Mouse (Mus musculus) mouse embryonic stem cell (cell line): ENCODE results near the gene Myadm.

Source experiments
- in situ Hi-C, 2 experiments: fragments of 300-500 bp; cut with MboI; formaldehyde crosslinking; loops; 1 replicate in 1 of 2; 3 replicates in 1 of 2; pipeline ENCODE4 v1.14.3; 2019 to 2020; ENCODE audit warnings: low sequenced_read_pairs in 2 of 2, low pct_unique_long_range_greater_than_20kb in 1 of 2, mixed read lengths in 1 of 2; ENCODE audit not compliant: unreplicated experiment in 1 of 2

Myadm gene

GRCm38 (mm10) chr7:3306400-3306799 is 17.5 kb downstream of the Myadm start:
- in situ Hi-C loops: no loop called here

DNA sequence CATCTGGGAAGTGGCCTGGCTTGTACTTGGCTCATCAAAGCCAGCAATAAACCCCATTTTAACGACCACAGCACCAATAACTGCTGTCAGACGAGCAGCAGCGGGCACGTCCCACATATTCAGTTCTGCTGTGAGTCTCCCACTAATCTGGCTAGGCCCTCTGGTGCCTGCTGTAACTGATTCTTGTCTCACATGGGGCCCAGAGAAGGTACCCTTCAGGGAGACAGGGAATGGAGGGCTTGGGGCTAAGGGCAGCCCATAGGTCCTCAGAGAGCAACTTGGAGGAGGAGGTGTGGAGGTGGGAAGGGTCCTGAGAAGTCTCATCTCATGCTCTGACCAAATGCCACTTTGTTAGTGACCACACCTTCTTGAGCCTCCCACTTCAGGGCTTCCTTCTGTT is 19.8 kb downstream of the Myadm start:
- in situ Hi-C loops: no loop called here

- in situ Hi-C loops: no loop called here
These were observed 21.4 kb downstream of the Myadm start for GRCm38 (mm10) chr7:3310233-3310632.

- in situ Hi-C loops: no loop called here
These were observed 24.7 kb downstream of the Myadm start for GRCm38 (mm10) chr7:3313571-3313970.

DNA sequence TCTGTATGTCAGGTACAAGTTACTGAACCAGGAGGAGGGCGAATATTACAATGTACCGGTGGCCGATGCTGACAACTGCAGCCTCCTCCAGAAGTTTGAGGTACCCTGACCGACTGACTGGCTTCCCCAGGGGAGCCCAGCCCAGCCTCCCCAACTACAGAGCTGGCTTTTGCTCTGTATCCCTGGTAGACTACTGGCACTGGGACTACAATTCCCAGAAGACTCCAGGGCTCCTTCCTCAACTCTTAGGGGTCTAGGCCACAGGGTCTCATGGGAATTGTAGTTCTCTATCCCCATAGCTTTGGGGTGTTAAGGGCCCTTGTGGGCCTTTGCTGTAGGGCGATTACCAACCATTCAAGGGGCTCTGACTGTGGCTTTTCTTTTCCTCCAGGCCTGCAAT is 25.2 kb downstream of the Myadm start:
- in situ Hi-C loops: no loop called here

DNA sequence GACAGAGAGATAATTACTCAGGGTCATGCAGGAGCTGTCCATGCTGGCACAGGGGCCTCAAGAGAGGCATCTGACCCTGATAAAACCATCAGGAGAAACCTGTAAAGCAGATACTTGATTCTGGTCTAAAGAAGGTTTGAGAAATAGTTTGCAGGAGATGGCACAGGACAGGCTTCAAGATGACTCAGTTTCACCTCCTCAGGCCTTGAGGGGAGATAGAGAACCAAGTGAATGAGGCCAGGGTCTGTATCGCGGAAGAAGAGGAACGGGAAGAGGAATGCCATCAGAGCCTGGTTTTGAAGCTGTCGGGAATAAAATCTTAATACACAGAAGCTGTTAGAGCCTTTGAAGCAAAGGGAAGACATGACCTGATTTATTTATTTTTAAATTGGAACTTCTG is 28.8 kb downstream of the Myadm start:
- in situ Hi-C loops: loop anchor here in 1 of 2 experiments (5.0 kb wide), 1 partner anchor 40 kb away; no protein-coding TSS in a partner anchor

DNA sequence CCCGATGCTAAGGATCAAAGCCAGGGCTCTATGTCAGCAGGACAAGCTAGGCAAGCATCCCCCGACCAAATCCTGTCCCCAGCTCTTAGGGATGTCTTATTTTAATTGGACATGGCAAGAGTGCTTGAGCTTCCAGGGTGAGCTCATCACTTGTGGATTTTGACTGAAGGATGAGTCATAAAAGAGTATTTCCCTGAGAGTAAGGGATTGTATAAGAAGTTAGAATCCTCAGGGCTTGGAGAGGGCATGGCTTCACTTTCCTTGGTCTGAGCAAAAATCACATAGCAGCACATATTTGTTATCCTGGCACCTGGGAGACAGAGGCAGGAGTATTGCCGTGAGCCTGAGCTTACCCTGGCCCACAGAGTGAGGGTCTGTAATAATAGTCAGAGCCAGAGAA is 32.0 kb downstream of the Myadm start:
- in situ Hi-C loops: no loop called here

DNA sequence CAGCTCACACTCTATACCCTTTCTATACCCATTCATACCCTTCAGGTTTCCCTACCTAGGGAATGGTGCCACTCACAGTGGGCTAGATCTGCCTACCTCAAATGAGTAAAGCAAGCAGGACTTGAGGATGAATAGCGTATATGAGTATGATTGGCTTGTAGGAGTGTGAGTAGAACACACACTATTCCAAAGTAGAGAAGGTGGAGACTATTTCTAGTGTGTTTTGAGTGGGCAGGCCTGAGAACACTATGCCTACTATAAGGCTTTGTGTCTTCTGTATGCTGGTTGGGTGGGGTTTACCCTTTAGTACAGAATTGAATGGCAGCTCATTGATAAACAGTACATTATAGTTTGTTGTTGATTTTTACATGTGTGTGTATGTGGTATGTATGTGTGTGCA is 34.9 kb downstream of the Myadm start:
- in situ Hi-C loops: no loop called here

DNA sequence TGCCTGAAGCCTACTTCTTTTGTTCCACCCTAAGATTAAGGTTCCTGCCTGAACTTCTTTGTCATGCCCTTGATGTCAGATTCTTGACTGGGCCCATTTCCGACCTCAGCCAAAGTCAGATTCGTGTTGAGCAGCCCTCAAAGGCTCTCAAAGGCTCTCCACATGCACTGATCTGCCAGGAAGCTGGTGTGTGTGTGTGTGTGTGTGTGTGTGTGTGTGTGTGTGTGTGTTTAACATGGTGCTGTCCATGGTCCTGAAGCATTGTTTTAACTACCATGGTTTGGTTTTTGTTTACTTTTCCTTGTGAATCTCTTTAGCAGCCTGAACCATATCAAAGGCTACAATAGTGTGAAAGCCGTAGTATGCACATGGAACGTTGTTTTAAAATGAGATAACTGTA is 39.1 kb downstream of the Myadm start:
- in situ Hi-C loops: no loop called here

GRCm38 (mm10) chr7:3329776-3330546 is 41.1 kb downstream of the Myadm start:
- in situ Hi-C loops: no loop called here

DNA sequence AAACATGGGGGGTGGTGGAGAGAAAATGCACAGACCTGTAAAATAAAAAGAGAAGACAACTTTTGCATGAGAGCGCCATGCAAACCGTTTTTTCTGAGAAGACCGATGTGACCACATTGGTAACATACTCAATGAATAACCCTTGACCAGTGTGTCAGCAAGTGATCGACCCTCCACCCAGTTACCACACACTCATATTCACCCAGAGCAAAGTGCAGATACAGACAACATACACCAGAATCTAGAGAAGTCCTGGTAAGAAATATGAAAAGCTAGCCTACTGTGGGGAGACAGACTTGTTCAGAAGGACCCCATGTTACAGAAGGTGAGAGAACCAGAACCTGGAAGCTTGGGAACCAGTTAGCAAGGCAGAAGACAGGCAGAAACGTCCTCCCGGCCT is 42.3 kb downstream of the Myadm start:
- in situ Hi-C loops: no loop called here

GRCm38 (mm10) chr7:3331581-3332223 is 42.8 kb downstream of the Myadm start:
- in situ Hi-C loops: no loop called here

- in situ Hi-C loops: no loop called here
These were observed 43.3 kb downstream of the Myadm start for GRCm38 (mm10) chr7:3332224-3332615.

- in situ Hi-C loops: no loop called here
These were observed 44.0 kb downstream of the Myadm start, which contains the start of gene Cacng7 for GRCm38 (mm10) chr7:3332619-3333521. TSS of gene Cacng7 (plus strand) at chr7:3332955.

GRCm38 (mm10) chr7:3333542-3333941 is 44.7 kb downstream of the Myadm start:
- in situ Hi-C loops: no loop called here

- in situ Hi-C loops: no loop called here
These were observed 47.5 kb downstream of the Myadm start for GRCm38 (mm10) chr7:3336412-3336811.

DNA sequence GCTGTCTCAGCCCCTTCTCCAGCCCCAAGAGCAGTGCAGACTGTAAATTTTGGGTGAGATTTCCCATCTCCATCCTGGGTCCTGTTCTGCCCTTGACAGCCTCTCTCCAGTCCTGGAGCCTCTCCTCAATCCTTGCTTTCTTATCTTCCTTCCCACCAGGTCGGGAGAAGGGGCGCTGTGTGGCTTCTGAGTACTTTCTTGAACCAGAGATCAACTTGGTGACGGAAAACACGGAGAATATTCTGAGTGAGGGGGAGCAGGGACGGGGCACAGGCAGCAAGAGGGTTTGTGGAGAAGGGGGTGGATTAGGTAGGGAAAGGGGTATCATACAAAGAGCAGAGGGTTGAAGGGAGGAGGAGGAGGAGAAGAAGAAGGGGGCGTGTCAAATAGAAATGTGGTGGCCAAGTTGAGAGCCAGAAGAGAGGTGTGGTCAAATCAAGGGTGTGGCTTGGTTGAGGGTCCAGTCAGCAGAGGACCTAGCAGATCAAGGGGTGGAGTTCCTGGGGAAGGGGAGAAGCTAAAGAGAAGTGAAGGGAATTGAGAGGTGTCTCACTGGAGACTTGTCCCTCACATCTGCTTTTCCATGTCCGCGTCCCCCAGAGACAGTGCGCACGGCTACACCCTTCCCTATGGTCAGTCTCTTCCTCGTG is 49.5 kb downstream of the Myadm start:
- in situ Hi-C loops: no loop called here

DNA sequence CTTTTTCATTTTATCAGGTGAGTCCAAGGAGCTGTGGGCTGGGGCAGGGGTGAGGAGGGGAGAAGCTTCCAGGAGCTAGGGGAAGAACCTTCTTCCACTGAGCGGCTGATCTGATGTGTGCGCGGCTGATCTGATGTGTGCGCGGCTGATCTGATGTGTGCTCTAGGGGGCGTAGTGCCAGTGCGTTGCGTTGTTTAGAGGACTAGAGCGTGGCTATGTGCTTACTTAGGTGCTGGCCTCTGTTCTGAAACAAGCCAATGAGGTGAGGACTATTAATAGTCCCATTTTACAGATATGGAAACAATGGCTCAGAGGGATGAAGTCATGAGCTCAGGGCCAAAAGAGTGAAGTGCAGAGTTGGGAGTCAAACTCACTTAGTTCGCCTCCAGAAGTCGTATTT is 50.1 kb downstream of the Myadm start:
- in situ Hi-C loops: no loop called here

- in situ Hi-C loops: loop anchor here in 1 of 2 experiments (5.0 kb wide), 1 partner anchor 38 kb away; no protein-coding TSS in a partner anchor
These were observed 55.0 kb downstream of the Myadm start for GRCm38 (mm10) chr7:3343861-3344260.
